Mouse (Mus musculus): ENCODE measurements around the gene Atf6. TPM values are rescaled to one million over a fixed set of nuclear protein-coding genes. Genes with fewer than 3 reads are reported as not detected.
A peak's percentile ranks its signal among the peaks of the same experiment; 100 is the strongest.

The Atf6 gene
- polyA plus RNA-seq, 1 experiment = 12.0 TPM

DNA sequence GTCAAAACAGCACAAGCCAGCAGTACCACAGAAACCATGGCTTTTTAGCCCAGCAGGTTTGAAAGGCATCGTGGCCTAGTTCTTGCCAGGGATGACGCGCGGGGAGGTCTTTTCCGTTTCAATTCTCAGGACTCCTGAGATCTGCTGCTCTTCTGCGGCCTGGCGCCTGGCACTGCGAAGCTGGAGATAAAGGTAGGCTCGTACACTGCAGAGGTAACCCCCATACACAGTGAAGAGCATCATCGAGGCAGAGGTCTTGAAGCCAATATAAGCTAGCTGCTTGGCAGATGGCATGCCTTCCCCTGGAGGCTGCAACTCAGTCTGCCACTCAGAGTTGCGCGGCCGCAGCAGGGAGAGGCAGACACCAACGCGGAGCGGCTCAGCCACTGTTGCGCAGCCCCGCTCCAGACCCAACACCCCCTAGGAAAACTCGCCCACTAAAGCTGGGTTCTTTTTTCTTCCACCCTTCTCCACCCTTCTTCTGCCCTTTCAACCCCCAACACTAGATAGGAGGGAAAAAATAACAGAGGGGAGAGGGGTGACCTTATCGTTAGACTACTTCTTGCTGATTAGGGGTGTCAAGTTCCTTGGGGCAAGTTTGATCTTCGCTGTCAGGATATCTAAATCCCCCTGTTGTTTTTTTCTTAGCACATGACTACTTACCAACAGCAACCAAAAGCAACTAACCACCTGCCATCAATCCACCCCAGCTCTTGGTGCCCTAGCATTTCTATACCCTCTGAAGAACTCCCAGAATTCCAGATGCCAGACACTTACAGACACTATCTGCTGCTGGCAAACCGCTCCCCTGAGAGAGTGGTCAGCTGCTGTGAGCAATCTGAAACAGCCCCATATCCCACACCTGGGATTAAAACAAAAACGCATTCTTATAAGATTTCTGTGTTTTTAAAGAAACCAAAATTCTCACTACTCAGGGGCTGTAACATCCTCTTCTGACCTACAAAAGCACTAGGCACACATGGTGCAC is 16.6 kb downstream of the Atf6 start:
- H3K79me3 ChIP-seq (ENCODE audit: low read depth) = peaks cover 4% of the 10 kb centered on the region
- H3K27me3 ChIP-seq (ENCODE audit: control insufficient read depth, insufficient read depth, insufficient read length) = no peaks in the 10 kb centered on the region
- no peak overlapping the region for H3ac ChIP-seq (ENCODE audit: control insufficient read depth, insufficient read length, low read depth)
- peaks cover 17% of the 10 kb centered on the region for H3K36me3 ChIP-seq (ENCODE audit: control insufficient read depth, insufficient read depth)
- no peak overlapping the region for H3K4me3 ChIP-seq (ENCODE audit: insufficient read depth, poor library complexity, severe bottlenecking)
- peaks cover 24% of the 10 kb centered on the region for H3K79me2 ChIP-seq (ENCODE audit: control insufficient read depth, insufficient read depth)
- TF ChIP-seq FOSL1 (IDR thresholded peaks at IDR 0.05; ENCODE audit: insufficient read depth, low read length, poor library complexity, severe bottlenecking) (no peak), MYOD1 (IDR thresholded peaks at IDR 0.05; ENCODE audit: control insufficient read depth, insufficient read length, low read depth) (no peak), MAX (IDR thresholded peaks at IDR 0.05) (no peak), USF1 (IDR thresholded peaks at IDR 0.05; ENCODE audit: low read depth) (no peak), CTCF (IDR thresholded peaks at IDR 0.05; ENCODE audit: control insufficient read depth, insufficient read depth, insufficient read length) (no peak), CEBPB (IDR thresholded peaks at IDR 0.05; ENCODE audit: low read depth) (no peak), MYOG (IDR thresholded peaks at IDR 0.05; ENCODE audit: control insufficient read depth, extremely low read depth, insufficient read length) (no peak)

DNA sequence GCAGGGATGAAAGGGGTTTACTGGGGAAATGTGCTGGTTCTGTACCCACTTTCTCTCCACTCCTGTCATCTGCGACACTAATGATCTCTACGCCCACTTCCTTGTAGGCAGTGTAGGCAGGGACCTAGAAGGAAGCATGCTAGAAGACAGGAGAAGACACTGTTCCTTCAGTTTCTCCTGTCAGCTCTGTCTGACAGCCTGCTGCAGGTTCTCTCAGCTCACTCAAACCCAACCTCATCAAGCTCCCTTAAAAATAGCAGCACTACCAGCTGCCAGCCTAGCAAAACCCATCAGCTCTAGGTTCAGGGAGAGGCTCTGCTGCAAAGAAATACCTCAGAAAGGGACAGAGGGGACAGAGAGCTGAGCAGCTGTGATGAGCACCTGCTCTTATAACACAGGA is 17.6 kb downstream of the Atf6 start:
- H3K79me3 ChIP-seq (ENCODE audit: low read depth) = peaks cover 3% of the 10 kb centered on the region
- TF ChIP-seq MAX (IDR thresholded peaks at IDR 0.05) (no peak), FOSL1 (IDR thresholded peaks at IDR 0.05; ENCODE audit: insufficient read depth, low read length, poor library complexity, severe bottlenecking) (no peak), MYOD1 (IDR thresholded peaks at IDR 0.05; ENCODE audit: control insufficient read depth, insufficient read length, low read depth) (no peak), MYOG (IDR thresholded peaks at IDR 0.05; ENCODE audit: control insufficient read depth, extremely low read depth, insufficient read length) (no peak), CEBPB (IDR thresholded peaks at IDR 0.05; ENCODE audit: low read depth) (no peak), CTCF (IDR thresholded peaks at IDR 0.05; ENCODE audit: control insufficient read depth, insufficient read depth, insufficient read length) (no peak)
- H3K79me2 ChIP-seq (ENCODE audit: control insufficient read depth, insufficient read depth) = peaks cover 15% of the 10 kb centered on the region
- H3K4me3 ChIP-seq (ENCODE audit: insufficient read depth, poor library complexity, severe bottlenecking) = no peak overlapping the region
- H3ac ChIP-seq (ENCODE audit: control insufficient read depth, insufficient read length, low read depth) = no peak overlapping the region
- H3K36me3 ChIP-seq (ENCODE audit: control insufficient read depth, insufficient read depth) = peaks cover 17% of the 10 kb centered on the region
- no peaks in the 10 kb centered on the region for H3K27me3 ChIP-seq (ENCODE audit: control insufficient read depth, insufficient read depth, insufficient read length)

DNA sequence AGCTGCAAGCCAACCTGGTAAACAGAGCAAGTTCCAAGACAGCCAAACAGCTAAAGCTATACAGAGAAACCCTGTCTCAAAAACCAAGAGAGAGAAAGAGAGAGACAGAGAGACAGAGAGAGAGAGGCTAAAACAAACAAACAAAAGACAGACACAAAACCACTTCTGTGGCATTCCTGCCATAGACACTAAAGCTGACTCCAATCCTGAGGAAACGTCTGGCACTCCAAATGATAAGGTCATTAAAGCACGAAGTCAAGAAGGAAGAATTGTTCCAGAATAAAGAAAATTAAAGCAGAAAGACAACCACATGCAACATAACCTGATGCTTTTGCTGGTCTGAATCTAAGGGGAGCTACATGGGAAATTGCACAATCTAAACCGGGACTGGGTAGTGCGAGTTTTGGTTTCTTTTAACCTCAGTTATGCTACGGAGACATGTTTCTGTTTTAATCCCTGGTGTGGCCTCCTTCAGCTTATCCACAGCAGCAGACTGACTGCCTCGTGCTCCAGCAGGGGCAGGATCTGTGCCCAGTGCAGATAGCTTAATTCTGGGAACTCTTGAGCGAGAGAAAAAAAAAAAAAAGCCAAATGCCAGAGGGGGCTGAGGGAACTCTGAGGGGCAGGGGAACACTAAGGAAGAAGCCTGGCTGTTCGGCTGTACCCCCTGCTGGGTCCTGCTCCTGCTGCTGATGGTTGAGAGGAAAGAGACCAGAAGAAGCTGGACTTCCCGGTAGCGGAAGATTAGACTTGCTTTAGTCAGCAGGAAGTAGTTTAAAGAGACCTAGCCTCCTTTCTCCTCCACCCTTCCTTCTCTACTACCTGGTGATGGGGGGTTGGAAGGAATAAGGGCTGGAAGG is 21.9 kb downstream of the Atf6 start:
- H3ac ChIP-seq (ENCODE audit: control insufficient read depth, insufficient read length, low read depth) = peak overlapping the region; percentile 18
- TF ChIP-seq CEBPB (IDR thresholded peaks at IDR 0.05; ENCODE audit: low read depth) (peak; percentile 54), FOSL1 (IDR thresholded peaks at IDR 0.05; ENCODE audit: insufficient read depth, low read length, poor library complexity, severe bottlenecking) (no peak)
- H3K79me2 ChIP-seq (ENCODE audit: control insufficient read depth, insufficient read depth) = no peaks in the 10 kb centered on the region
- H3K79me3 ChIP-seq (ENCODE audit: low read depth) = no peaks in the 10 kb centered on the region
- H3K27me3 ChIP-seq (ENCODE audit: control insufficient read depth, insufficient read depth, insufficient read length) = no peaks in the 10 kb centered on the region
- H3K4me3 ChIP-seq (ENCODE audit: insufficient read depth, poor library complexity, severe bottlenecking) = no peak overlapping the region
- peaks cover 22% of the 10 kb centered on the region for H3K36me3 ChIP-seq (ENCODE audit: control insufficient read depth, insufficient read depth)

DNA sequence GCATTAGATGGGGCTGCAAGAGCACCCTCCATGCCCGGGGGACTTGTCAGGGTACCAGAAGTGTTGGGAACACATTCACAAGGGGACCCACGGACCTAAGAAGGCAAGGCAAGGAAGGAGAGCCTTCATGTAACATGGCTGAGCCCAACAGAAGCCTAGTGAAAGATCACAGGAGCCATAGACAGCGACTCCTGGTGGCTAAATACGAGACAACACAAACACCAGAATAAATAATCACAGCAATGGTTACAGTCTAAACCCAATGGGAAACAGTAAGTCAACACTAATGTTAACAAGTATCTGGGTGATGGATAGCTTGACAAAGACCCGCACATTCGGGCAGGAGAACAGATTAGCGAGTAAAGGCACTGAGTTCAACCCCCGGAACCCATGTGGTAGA is 23.2 kb downstream of the Atf6 start:
- H3K79me3 ChIP-seq (ENCODE audit: low read depth) = no peaks in the 10 kb centered on the region
- H3K79me2 ChIP-seq (ENCODE audit: control insufficient read depth, insufficient read depth) = no peaks in the 10 kb centered on the region
- TF ChIP-seq CEBPB (IDR thresholded peaks at IDR 0.05; ENCODE audit: low read depth) = no peak
- no peak for TF ChIP-seq CTCF (IDR thresholded peaks at IDR 0.05; ENCODE audit: control insufficient read depth, insufficient read depth, insufficient read length)
- no peak for TF ChIP-seq MYOD1 (IDR thresholded peaks at IDR 0.05; ENCODE audit: control insufficient read depth, insufficient read length, low read depth)
- no peak for TF ChIP-seq MAX (IDR thresholded peaks at IDR 0.05)
- TF ChIP-seq MYOG (IDR thresholded peaks at IDR 0.05; ENCODE audit: control insufficient read depth, extremely low read depth, insufficient read length) = no peak
- TF ChIP-seq FOSL1 (IDR thresholded peaks at IDR 0.05; ENCODE audit: insufficient read depth, low read length, poor library complexity, severe bottlenecking) = no peak
- no peak for TF ChIP-seq USF1 (IDR thresholded peaks at IDR 0.05; ENCODE audit: low read depth)
- no peak overlapping the region for H3ac ChIP-seq (ENCODE audit: control insufficient read depth, insufficient read length, low read depth)
- peaks cover 29% of the 10 kb centered on the region for H3K36me3 ChIP-seq (ENCODE audit: control insufficient read depth, insufficient read depth)
- no peaks in the 10 kb centered on the region for H3K27me3 ChIP-seq (ENCODE audit: control insufficient read depth, insufficient read depth, insufficient read length)
- H3K4me3 ChIP-seq (ENCODE audit: insufficient read depth, poor library complexity, severe bottlenecking) = no peak overlapping the region

DNA sequence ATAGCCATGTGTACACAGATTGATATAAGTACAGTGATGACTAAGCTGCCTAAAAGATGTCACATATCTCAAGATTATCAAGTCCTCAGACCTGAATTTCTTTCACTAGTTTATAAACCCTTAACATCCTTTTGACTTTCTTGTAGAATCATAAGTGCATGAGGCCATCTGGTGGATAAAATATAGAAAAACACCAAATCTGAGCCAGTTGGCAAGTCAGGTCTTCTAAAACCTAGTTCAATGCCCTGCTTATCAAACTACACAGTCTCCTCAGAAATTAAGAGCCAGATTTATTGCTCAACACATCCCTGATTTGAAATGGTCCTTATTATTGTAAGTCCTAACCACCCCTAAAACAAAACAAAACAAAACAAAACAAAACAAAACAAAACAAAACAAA is 27.9 kb downstream of the Atf6 start:
- H3K27me3 ChIP-seq (ENCODE audit: control insufficient read depth, insufficient read depth, insufficient read length) = no peaks in the 10 kb centered on the region
- no peaks in the 10 kb centered on the region for H3K79me3 ChIP-seq (ENCODE audit: low read depth)
- no peaks in the 10 kb centered on the region for H3K79me2 ChIP-seq (ENCODE audit: control insufficient read depth, insufficient read depth)
- no peak overlapping the region for H3K4me3 ChIP-seq (ENCODE audit: insufficient read depth, poor library complexity, severe bottlenecking)
- H3ac ChIP-seq (ENCODE audit: control insufficient read depth, insufficient read length, low read depth) = no peak overlapping the region
- TF ChIP-seq MAX (IDR thresholded peaks at IDR 0.05) = no peak
- no peak for TF ChIP-seq MYOG (IDR thresholded peaks at IDR 0.05; ENCODE audit: control insufficient read depth, extremely low read depth, insufficient read length)
- TF ChIP-seq USF1 (IDR thresholded peaks at IDR 0.05; ENCODE audit: low read depth) = no peak
- no peak for TF ChIP-seq CTCF (IDR thresholded peaks at IDR 0.05; ENCODE audit: control insufficient read depth, insufficient read depth, insufficient read length)
- TF ChIP-seq MYOD1 (IDR thresholded peaks at IDR 0.05; ENCODE audit: control insufficient read depth, insufficient read length, low read depth) = no peak
- TF ChIP-seq FOSL1 (IDR thresholded peaks at IDR 0.05; ENCODE audit: insufficient read depth, low read length, poor library complexity, severe bottlenecking) = no peak
- no peak for TF ChIP-seq CEBPB (IDR thresholded peaks at IDR 0.05; ENCODE audit: low read depth)
- peaks cover 32% of the 10 kb centered on the region for H3K36me3 ChIP-seq (ENCODE audit: control insufficient read depth, insufficient read depth)

All from C2C12 (cell line).